Mouse (Mus musculus): ENCODE measurements at regions not wholly inside any gene's neighbourhood (a gene's known extent, or its start where the extent isn't known, plus 50 kb on each side); places are given as distances from the start of the nearest gene placed in this dataset.

- Histone ChIP-seq H3K4me1 (ENCODE audit: insufficient read depth) (no peaks in the 10 kb centered on the region), H3K9ac (no peak overlapping the region), H3K4me3 (ENCODE audit: low read depth, low read length) (no peak overlapping the region), H3K4me2 (ENCODE audit: low read depth) (no peak overlapping the region), H3K36me3 (ENCODE audit: insufficient read depth) (no peaks in the 10 kb centered on the region), H3K27me3 (ENCODE audit: insufficient read depth, low read length) (no peaks in the 10 kb centered on the region), H3K27ac (ENCODE audit: low read depth, low read length) (no peak overlapping the region), H3K9me3 (ENCODE audit: low read length) (no peaks in the 10 kb centered on the region)
- DNase-seq (no peak), ATAC-seq (no peak)
- TF ChIP-seq CTCF (IDR thresholded peaks at IDR 0.05; ENCODE audit: low read depth), result no peak
- 56% methylated on average over 6 of the region's 6 CpGs for WGBS
Measured at GRCm38 (mm10) chr6:140187106-140187505, 145.8 kb upstream of the Plcz1 start.

GRCm38 (mm10) chr6:140179999-140180398 lies 138.7 kb upstream of the Plcz1 start:
- Histone ChIP-seq H3K9me3 (ENCODE audit: low read length) (no peaks in the 10 kb centered on the region), H3K4me3 (ENCODE audit: low read depth, low read length) (no peak overlapping the region), H3K27ac (ENCODE audit: low read depth, low read length) (no peak overlapping the region), H3K9ac (no peak overlapping the region), H3K4me1 (ENCODE audit: insufficient read depth) (no peaks in the 10 kb centered on the region), H3K36me3 (ENCODE audit: insufficient read depth) (no peaks in the 10 kb centered on the region), H3K4me2 (ENCODE audit: low read depth) (no peak overlapping the region), H3K27me3 (ENCODE audit: insufficient read depth, low read length) (no peaks in the 10 kb centered on the region)
- 89% methylated on average over 4 of the region's 4 CpGs for WGBS
- DNase-seq (no peak), ATAC-seq (peak; percentile 32; the same call in 1 of the 2 replicates)
- TF ChIP-seq CTCF (IDR thresholded peaks at IDR 0.05; ENCODE audit: low read depth), result no peak

GRCm38 (mm10) chr6:140178425-140179193 lies 137.4 kb upstream of the Plcz1 start:
- Histone ChIP-seq H3K27ac (ENCODE audit: low read depth, low read length) (no peak overlapping the region), H3K36me3 (ENCODE audit: insufficient read depth) (no peaks in the 10 kb centered on the region), H3K27me3 (ENCODE audit: insufficient read depth, low read length) (no peaks in the 10 kb centered on the region), H3K9ac (no peak overlapping the region), H3K4me3 (ENCODE audit: low read depth, low read length) (no peak overlapping the region), H3K9me3 (ENCODE audit: low read length) (no peaks in the 10 kb centered on the region), H3K4me2 (ENCODE audit: low read depth) (no peak overlapping the region), H3K4me1 (ENCODE audit: insufficient read depth) (no peaks in the 10 kb centered on the region)
- 85% methylated on average over 12 of the region's 12 CpGs for WGBS
- ATAC-seq (no peak), DNase-seq (no peak)
- no peak for TF ChIP-seq CTCF (IDR thresholded peaks at IDR 0.05; ENCODE audit: low read depth)

GRCm38 (mm10) chr6:140172716-140173115 lies 131.5 kb upstream of the Plcz1 start:
- Histone ChIP-seq H3K27ac (ENCODE audit: low read depth, low read length) (no peak overlapping the region), H3K9me3 (ENCODE audit: low read length) (no peaks in the 10 kb centered on the region), H3K27me3 (ENCODE audit: insufficient read depth, low read length) (no peaks in the 10 kb centered on the region), H3K9ac (no peak overlapping the region), H3K36me3 (ENCODE audit: insufficient read depth) (no peaks in the 10 kb centered on the region), H3K4me3 (ENCODE audit: low read depth, low read length) (no peak overlapping the region), H3K4me1 (ENCODE audit: insufficient read depth) (no peaks in the 10 kb centered on the region), H3K4me2 (ENCODE audit: low read depth) (no peak overlapping the region)
- DNase-seq, result no peak
- ATAC-seq, result peak; percentile 50; the same call in 1 of the 2 replicates
- no peak for TF ChIP-seq CTCF (IDR thresholded peaks at IDR 0.05; ENCODE audit: low read depth)
- WGBS, result 81% methylated on average over 9 of the region's 9 CpGs

- TF ChIP-seq CTCF (IDR thresholded peaks at IDR 0.05; ENCODE audit: low read depth), result no peak
- no peak for ATAC-seq
- Histone ChIP-seq H3K27ac (ENCODE audit: low read depth, low read length) (no peak overlapping the region), H3K4me1 (ENCODE audit: insufficient read depth) (no peaks in the 10 kb centered on the region; the same call in 1 of the 2 replicates), H3K36me3 (ENCODE audit: insufficient read depth) (no peaks in the 10 kb centered on the region), H3K4me3 (ENCODE audit: low read depth, low read length) (no peak overlapping the region), H3K9me3 (ENCODE audit: low read length) (no peaks in the 10 kb centered on the region), H3K9ac (no peak overlapping the region), H3K27me3 (ENCODE audit: insufficient read depth, low read length) (no peaks in the 10 kb centered on the region), H3K4me2 (ENCODE audit: low read depth) (no peak overlapping the region)
- no peak for DNase-seq
- WGBS, result 96% methylated on average over 3 of the region's 3 CpGs
Measured at GRCm38 (mm10) chr6:140169836-140170235, 128.6 kb upstream of the Plcz1 start.

GRCm38 (mm10) chr6:140167182-140167581 lies 125.9 kb upstream of the Plcz1 start:
- no peak overlapping the region for H3K4me2 ChIP-seq (ENCODE audit: low read depth)
- H3K36me3 ChIP-seq (ENCODE audit: insufficient read depth), result no peaks in the 10 kb centered on the region
- H3K27me3 ChIP-seq (ENCODE audit: insufficient read depth, low read length), result no peaks in the 10 kb centered on the region
- no peak overlapping the region for H3K4me3 ChIP-seq (ENCODE audit: low read depth, low read length)
- H3K9ac ChIP-seq, result no peak overlapping the region
- no peak for TF ChIP-seq CTCF (IDR thresholded peaks at IDR 0.05; ENCODE audit: low read depth)
- peak; percentile 79 for ATAC-seq
- WGBS, result 52% methylated on average over 4 of the region's 4 CpGs
- H3K4me1 ChIP-seq (ENCODE audit: insufficient read depth), result no peaks in the 10 kb centered on the region; the same call in 1 of the 2 replicates
- no peaks in the 10 kb centered on the region for H3K9me3 ChIP-seq (ENCODE audit: low read length)
- no peak overlapping the region for H3K27ac ChIP-seq (ENCODE audit: low read depth, low read length)
- no peak for DNase-seq

GRCm38 (mm10) chr6:140162729-140163128 lies 121.5 kb upstream of the Plcz1 start:
- TF ChIP-seq CTCF (IDR thresholded peaks at IDR 0.05; ENCODE audit: low read depth), result no peak
- Histone ChIP-seq H3K27ac (ENCODE audit: low read depth, low read length) (no peak overlapping the region), H3K36me3 (ENCODE audit: insufficient read depth) (no peaks in the 10 kb centered on the region), H3K4me1 (ENCODE audit: insufficient read depth) (no peaks in the 10 kb centered on the region; the same call in 1 of the 2 replicates), H3K4me2 (ENCODE audit: low read depth) (no peak overlapping the region), H3K27me3 (ENCODE audit: insufficient read depth, low read length) (no peaks in the 10 kb centered on the region), H3K4me3 (ENCODE audit: low read depth, low read length) (no peak overlapping the region), H3K9ac (no peak overlapping the region), H3K9me3 (ENCODE audit: low read length) (no peaks in the 10 kb centered on the region)
- 29% methylated on average over 5 of the region's 5 CpGs for WGBS
- DNase-seq (no peak), ATAC-seq (no peak)
